Mouse (Mus musculus): Measurements from ENCODE around the gene Epc2. TPM values are rescaled to one million over a fixed set of nuclear protein-coding genes. Genes with fewer than 3 reads are reported as not detected.

Epc2 gene
- polyA plus RNA-seq, 1 experiment: 3.9 TPM

- peaks cover 20% of the 10 kb centered on the region for H3K36me3 ChIP-seq (ENCODE audit: control insufficient read depth, insufficient read depth, low read length)
- H3K4me1 ChIP-seq (ENCODE audit: control insufficient read depth, insufficient read depth, insufficient read length, low read length): no peaks in the 10 kb centered on the region
- H3K27me3 ChIP-seq (ENCODE audit: control insufficient read depth, insufficient read depth, low read length): no peaks in the 10 kb centered on the region
- H3K27ac ChIP-seq (ENCODE audit: insufficient read depth, low read depth, low read length): no peak overlapping the region
- no peak overlapping the region for H3K4me3 ChIP-seq (ENCODE audit: low read depth, low read length)
- 79% methylated on average over 2 of the region's 2 CpGs for WGBS
- TF ChIP-seq POLR2A (IDR thresholded peaks at IDR 0.05; ENCODE audit: low read depth, low read length) (no peak), CTCF (IDR thresholded peaks at IDR 0.05; ENCODE audit: extremely low read depth, insufficient read length, insufficient replicate concordance, low read depth, low read length) (no peak)
Observed at GRCm38 (mm10) chr2:49538056-49538455, 86.8 kb downstream of the Epc2 start.

GRCm38 (mm10) chr2:49539745-49540144, 88.5 kb downstream of the Epc2 start:
- WGBS: 55% methylated on average over 2 of the region's 2 CpGs
- TF ChIP-seq CTCF (IDR thresholded peaks at IDR 0.05; ENCODE audit: extremely low read depth, insufficient read length, insufficient replicate concordance, low read depth, low read length) (no peak), POLR2A (IDR thresholded peaks at IDR 0.05; ENCODE audit: low read depth, low read length) (no peak)

GRCm38 (mm10) chr2:49547813-49548212, 96.5 kb downstream of the Epc2 start:
- peaks cover 33% of the 10 kb centered on the region for H3K36me3 ChIP-seq (ENCODE audit: control insufficient read depth, insufficient read depth, low read length)
- TF ChIP-seq CTCF (IDR thresholded peaks at IDR 0.05; ENCODE audit: extremely low read depth, insufficient read length, insufficient replicate concordance, low read depth, low read length) (no peak), POLR2A (IDR thresholded peaks at IDR 0.05; ENCODE audit: low read depth, low read length) (no peak)
- no peak overlapping the region for H3K4me3 ChIP-seq (ENCODE audit: low read depth, low read length)
- WGBS: 77% methylated on average over 5 of the region's 5 CpGs
- H3K4me1 ChIP-seq (ENCODE audit: control insufficient read depth, insufficient read depth, insufficient read length, low read length): no peaks in the 10 kb centered on the region
- H3K27ac ChIP-seq (ENCODE audit: insufficient read depth, low read depth, low read length): no peak overlapping the region
- H3K27me3 ChIP-seq (ENCODE audit: control insufficient read depth, insufficient read depth, low read length): no peaks in the 10 kb centered on the region

More at GRCm38 (mm10) chr2:49539745-49540144, 88.5 kb downstream of the Epc2 start:
- no peaks in the 10 kb centered on the region for H3K27me3 ChIP-seq (ENCODE audit: control insufficient read depth, insufficient read depth, low read length)
- peaks cover 15% of the 10 kb centered on the region for H3K36me3 ChIP-seq (ENCODE audit: control insufficient read depth, insufficient read depth, low read length)
- H3K4me3 ChIP-seq (ENCODE audit: low read depth, low read length): no peak overlapping the region
- no peaks in the 10 kb centered on the region for H3K4me1 ChIP-seq (ENCODE audit: control insufficient read depth, insufficient read depth, insufficient read length, low read length)
- no peak overlapping the region for H3K27ac ChIP-seq (ENCODE audit: insufficient read depth, low read depth, low read length)

GRCm38 (mm10) chr2:49548492-49548891, 97.2 kb downstream of the Epc2 start:
- Histone ChIP-seq H3K4me3 (ENCODE audit: low read depth, low read length) (no peak overlapping the region), H3K36me3 (ENCODE audit: control insufficient read depth, insufficient read depth, low read length) (peaks cover 35% of the 10 kb centered on the region), H3K4me1 (ENCODE audit: control insufficient read depth, insufficient read depth, insufficient read length, low read length) (no peaks in the 10 kb centered on the region), H3K27me3 (ENCODE audit: control insufficient read depth, insufficient read depth, low read length) (no peaks in the 10 kb centered on the region), H3K27ac (ENCODE audit: insufficient read depth, low read depth, low read length) (no peak overlapping the region)
- 64% methylated on average over 5 of the region's 5 CpGs for WGBS
- TF ChIP-seq CTCF (IDR thresholded peaks at IDR 0.05; ENCODE audit: extremely low read depth, insufficient read length, insufficient replicate concordance, low read depth, low read length) (no peak), POLR2A (IDR thresholded peaks at IDR 0.05; ENCODE audit: low read depth, low read length) (no peak)

- 54% methylated on average over 2 of the region's 2 CpGs for WGBS
Observed at GRCm38 (mm10) chr2:49553096-49553495, 101.8 kb downstream of the Epc2 start.

GRCm38 (mm10) chr2:49557339-49557738, 106.1 kb downstream of the Epc2 start:
- no peaks in the 10 kb centered on the region for H3K27me3 ChIP-seq (ENCODE audit: control insufficient read depth, insufficient read depth, low read length)
- H3K27ac ChIP-seq (ENCODE audit: insufficient read depth, low read depth, low read length): no peak overlapping the region
- WGBS: 88% methylated on average over 4 of the region's 4 CpGs
- H3K4me1 ChIP-seq (ENCODE audit: control insufficient read depth, insufficient read depth, insufficient read length, low read length): no peaks in the 10 kb centered on the region
- H3K4me3 ChIP-seq (ENCODE audit: low read depth, low read length): no peak overlapping the region
- H3K36me3 ChIP-seq (ENCODE audit: control insufficient read depth, insufficient read depth, low read length): peaks cover 3% of the 10 kb centered on the region
- no peak for TF ChIP-seq POLR2A (IDR thresholded peaks at IDR 0.05; ENCODE audit: low read depth, low read length)
- TF ChIP-seq CTCF (IDR thresholded peaks at IDR 0.05; ENCODE audit: extremely low read depth, insufficient read length, insufficient replicate concordance, low read depth, low read length): no peak

More at GRCm38 (mm10) chr2:49553096-49553495, 101.8 kb downstream of the Epc2 start:
- H3K27ac ChIP-seq (ENCODE audit: insufficient read depth, low read depth, low read length): no peak overlapping the region
- peaks cover 19% of the 10 kb centered on the region for H3K36me3 ChIP-seq (ENCODE audit: control insufficient read depth, insufficient read depth, low read length)
- no peak for TF ChIP-seq CTCF (IDR thresholded peaks at IDR 0.05; ENCODE audit: extremely low read depth, insufficient read length, insufficient replicate concordance, low read depth, low read length)
- no peak for TF ChIP-seq POLR2A (IDR thresholded peaks at IDR 0.05; ENCODE audit: low read depth, low read length)
- no peak overlapping the region for H3K4me3 ChIP-seq (ENCODE audit: low read depth, low read length)
- H3K27me3 ChIP-seq (ENCODE audit: control insufficient read depth, insufficient read depth, low read length): no peaks in the 10 kb centered on the region
- no peaks in the 10 kb centered on the region for H3K4me1 ChIP-seq (ENCODE audit: control insufficient read depth, insufficient read depth, insufficient read length, low read length)

GRCm38 (mm10) chr2:49558361-49558760, 107.1 kb downstream of the Epc2 start:
- TF ChIP-seq CTCF (IDR thresholded peaks at IDR 0.05; ENCODE audit: extremely low read depth, insufficient read length, insufficient replicate concordance, low read depth, low read length) (no peak), POLR2A (IDR thresholded peaks at IDR 0.05; ENCODE audit: low read depth, low read length) (no peak)
- H3K27ac ChIP-seq (ENCODE audit: insufficient read depth, low read depth, low read length): no peak overlapping the region
- H3K36me3 ChIP-seq (ENCODE audit: control insufficient read depth, insufficient read depth, low read length): no peaks in the 10 kb centered on the region
- no peaks in the 10 kb centered on the region for H3K4me1 ChIP-seq (ENCODE audit: control insufficient read depth, insufficient read depth, insufficient read length, low read length)
- H3K27me3 ChIP-seq (ENCODE audit: control insufficient read depth, insufficient read depth, low read length): no peaks in the 10 kb centered on the region
- WGBS: 90% methylated on average over 3 of the region's 3 CpGs
- no peak overlapping the region for H3K4me3 ChIP-seq (ENCODE audit: low read depth, low read length)

Measured in small intestine, adult 2 months (tissue).